Mouse (Mus musculus) liver, adult 2 months (tissue): ENCODE measurements around the gene Gramd1b.

Experiments
- CTCF ChIP-seq: fragments of 200-500 bp; IDR thresholded peaks from 2 replicates; pipeline ENCODE4 v1.5.1; 2011; ENCODE audit warnings: low read depth, low read length, control low read depth
- POLR2A ChIP-seq: fragments of 200-500 bp; IDR thresholded peaks from 2 replicates; pipeline ENCODE4 v1.6.1; 2011; ENCODE audit warnings: low read length, control low read depth; ENCODE audit not compliant: insufficient read depth; ENCODE audit errors: extremely low read depth

- no peak for TF ChIP-seq CTCF
- TF ChIP-seq POLR2A: no peak
These were observed 199.5 kb downstream of the Gramd1b start for GRCm38 (mm10) chr9:40331411-40332286.
